Mouse (Mus musculus): ENCODE measurements around the gene Acaca.

- TF ChIP-seq CTCF (IDR thresholded peaks at IDR 0.05; ENCODE audit: extremely low read depth, insufficient read depth, low read length): no peak
- TF ChIP-seq POLR2A (IDR thresholded peaks at IDR 0.05; ENCODE audit: extremely low read depth, insufficient read depth, low read length): no peak
Observed at GRCm38 (mm10) chr11:84194751-84195150, 65.3 kb downstream of the Acaca start.

Data from cortical plate, adult 2 months (tissue).